Mouse (Mus musculus): ENCODE data around the gene Noa1. TPM values are rescaled to one million over a fixed set of nuclear protein-coding genes. Genes with fewer than 3 reads are reported as not detected.

The Noa1 gene
- polyA plus RNA-seq, 1 experiment from 2014 or later, result 11.6 TPM

DNA sequence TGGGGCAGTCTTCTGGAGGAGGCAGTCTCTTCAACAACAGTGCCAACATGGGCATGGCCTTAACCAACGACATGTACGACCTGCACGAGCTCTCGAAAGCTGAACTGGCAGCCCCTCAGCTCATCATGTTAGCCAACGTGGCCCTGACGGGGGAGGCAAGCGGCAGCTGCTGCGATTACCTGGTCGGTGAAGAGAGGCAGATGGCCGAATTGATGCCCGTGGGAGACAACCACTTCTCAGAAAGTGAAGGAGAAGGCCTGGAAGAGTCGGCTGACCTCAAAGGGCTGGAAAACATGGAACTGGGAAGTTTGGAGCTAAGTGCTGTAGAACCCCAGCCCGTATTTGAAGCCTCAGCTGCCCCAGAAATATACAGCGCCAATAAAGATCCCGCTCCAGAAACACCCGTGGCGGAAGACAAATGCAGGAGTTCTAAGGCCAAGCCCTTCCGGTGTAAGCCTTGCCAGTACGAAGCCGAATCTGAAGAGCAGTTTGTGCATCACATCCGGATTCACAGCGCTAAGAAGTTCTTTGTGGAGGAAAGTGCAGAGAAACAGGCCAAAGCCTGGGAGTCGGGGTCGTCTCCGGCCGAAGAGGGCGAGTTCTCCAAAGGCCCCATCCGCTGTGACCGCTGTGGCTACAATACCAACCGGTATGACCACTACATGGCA, 41.8 kb downstream of the Noa1 start:
- no peaks in the 10 kb centered on the region for H3K27me3 ChIP-seq (replicated peaks; ENCODE audit: insufficient read depth, low read length)
- H3K9ac ChIP-seq (replicated peaks; ENCODE audit: low read depth), result no peak overlapping the region
- H3K27ac ChIP-seq (ENCODE audit: low read length), result no peak overlapping the region
- no peak for DNase-seq (ENCODE audit: low spot score)
- H3K9me3 ChIP-seq (ENCODE audit: low read length), result no peaks in the 10 kb centered on the region
- no peak for ATAC-seq
- H3K4me3 ChIP-seq (ENCODE audit: low read depth, low read length), result no peak overlapping the region
- H3K4me2 ChIP-seq (replicated peaks; ENCODE audit: low read depth, low read length), result no peak overlapping the region
- 91% methylated on average over 30 of the region's 30 CpGs for WGBS
- TF ChIP-seq CTCF (IDR thresholded peaks at IDR 0.05) (no peak), EP300 (IDR thresholded peaks at IDR 0.05) (no peak)
- peaks cover 5% of the 10 kb centered on the region; the same call in 1 of the 2 replicates for H3K4me1 ChIP-seq (ENCODE audit: insufficient read depth, low read depth, low read length)
- peaks cover 3% of the 10 kb centered on the region; the same call in 1 of the 2 replicates for H3K36me3 ChIP-seq (ENCODE audit: insufficient read depth, low read length)

DNA sequence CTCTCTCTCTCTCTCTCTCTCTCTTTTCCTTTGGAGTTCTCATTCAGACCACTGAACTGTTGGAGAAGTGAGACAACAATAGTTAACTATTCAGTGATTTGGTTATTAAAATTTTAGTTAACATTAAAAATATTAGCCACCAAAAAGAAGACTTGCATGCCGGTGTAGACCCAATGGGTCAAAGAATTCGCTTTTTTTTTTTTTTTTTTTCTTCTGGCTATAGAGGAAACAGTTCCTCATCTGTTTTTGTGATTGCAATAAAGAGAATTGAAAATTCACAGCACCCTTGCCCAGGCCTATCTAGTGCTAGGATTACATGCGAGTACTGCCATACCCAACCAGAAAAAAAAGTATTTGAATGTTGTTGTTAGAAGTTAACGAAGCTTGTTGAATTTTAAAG, 42.4 kb downstream of the Noa1 start:
- Histone ChIP-seq H3K27ac (ENCODE audit: low read length) (no peak overlapping the region), H3K4me2 (replicated peaks; ENCODE audit: low read depth, low read length) (peak overlapping the region; percentile 71), H3K36me3 (ENCODE audit: insufficient read depth, low read length) (peaks cover 3% of the 10 kb centered on the region; the same call in 1 of the 2 replicates), H3K9me3 (ENCODE audit: low read length) (no peaks in the 10 kb centered on the region), H3K9ac (replicated peaks; ENCODE audit: low read depth) (no peak overlapping the region), H3K27me3 (replicated peaks; ENCODE audit: insufficient read depth, low read length) (no peaks in the 10 kb centered on the region), H3K4me1 (ENCODE audit: insufficient read depth, low read depth, low read length) (peaks cover 5% of the 10 kb centered on the region; the same call in 1 of the 2 replicates), H3K4me3 (ENCODE audit: low read depth, low read length) (peak overlapping the region; percentile 94; the same call in 1 of the 2 replicates)
- 68% methylated on average over 4 of the region's 4 CpGs for WGBS
- no peak for TF ChIP-seq EP300 (IDR thresholded peaks at IDR 0.05)
- no peak for TF ChIP-seq CTCF (IDR thresholded peaks at IDR 0.05)
- ATAC-seq (no peak), DNase-seq (ENCODE audit: low spot score) (no peak)

DNA sequence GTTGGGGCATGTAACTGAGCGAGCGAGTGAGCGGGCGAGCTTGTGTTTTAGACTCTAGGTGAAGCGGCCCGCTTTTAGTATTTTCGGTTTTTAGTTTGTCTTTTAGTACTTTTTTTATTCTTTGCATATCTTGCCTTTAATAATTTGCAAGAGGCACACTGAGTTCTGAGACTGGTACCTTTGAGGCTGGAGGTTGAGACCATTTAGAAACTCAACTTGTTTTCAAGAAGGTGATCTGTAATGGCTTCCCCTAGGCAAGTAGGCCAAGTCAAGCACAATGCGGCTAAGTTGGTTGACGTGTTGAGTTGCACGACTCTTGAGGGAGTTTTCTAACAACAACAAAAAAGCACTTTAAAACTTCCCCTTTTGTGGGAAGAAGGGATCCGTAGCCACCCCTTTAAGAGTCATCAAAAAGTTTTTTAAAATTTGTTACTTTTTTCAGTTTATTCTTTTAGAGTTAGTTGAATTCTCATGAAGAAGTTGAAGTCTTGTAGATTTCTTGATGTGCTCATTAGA, 42.9 kb downstream of the Noa1 start:
- Histone ChIP-seq H3K9me3 (ENCODE audit: low read length) (no peaks in the 10 kb centered on the region), H3K27ac (ENCODE audit: low read length) (peak overlapping the region; percentile 98), H3K36me3 (ENCODE audit: insufficient read depth, low read length) (peaks cover 3% of the 10 kb centered on the region; the same call in 1 of the 2 replicates), H3K4me1 (ENCODE audit: insufficient read depth, low read depth, low read length) (peaks cover 5% of the 10 kb centered on the region; the same call in 1 of the 2 replicates), H3K27me3 (replicated peaks; ENCODE audit: insufficient read depth, low read length) (no peaks in the 10 kb centered on the region), H3K4me3 (ENCODE audit: low read depth, low read length) (peak overlapping the region; percentile 94), H3K4me2 (replicated peaks; ENCODE audit: low read depth, low read length) (peak overlapping the region; percentile 71), H3K9ac (replicated peaks; ENCODE audit: low read depth) (peak overlapping the region; percentile 82)
- no peak for ATAC-seq
- WGBS, result 4% methylated on average over 11 of the region's 11 CpGs
- TF ChIP-seq EP300 (IDR thresholded peaks at IDR 0.05) (no peak), CTCF (IDR thresholded peaks at IDR 0.05) (no peak)
- DNase-seq (ENCODE audit: low spot score), result peak; percentile 51

DNA sequence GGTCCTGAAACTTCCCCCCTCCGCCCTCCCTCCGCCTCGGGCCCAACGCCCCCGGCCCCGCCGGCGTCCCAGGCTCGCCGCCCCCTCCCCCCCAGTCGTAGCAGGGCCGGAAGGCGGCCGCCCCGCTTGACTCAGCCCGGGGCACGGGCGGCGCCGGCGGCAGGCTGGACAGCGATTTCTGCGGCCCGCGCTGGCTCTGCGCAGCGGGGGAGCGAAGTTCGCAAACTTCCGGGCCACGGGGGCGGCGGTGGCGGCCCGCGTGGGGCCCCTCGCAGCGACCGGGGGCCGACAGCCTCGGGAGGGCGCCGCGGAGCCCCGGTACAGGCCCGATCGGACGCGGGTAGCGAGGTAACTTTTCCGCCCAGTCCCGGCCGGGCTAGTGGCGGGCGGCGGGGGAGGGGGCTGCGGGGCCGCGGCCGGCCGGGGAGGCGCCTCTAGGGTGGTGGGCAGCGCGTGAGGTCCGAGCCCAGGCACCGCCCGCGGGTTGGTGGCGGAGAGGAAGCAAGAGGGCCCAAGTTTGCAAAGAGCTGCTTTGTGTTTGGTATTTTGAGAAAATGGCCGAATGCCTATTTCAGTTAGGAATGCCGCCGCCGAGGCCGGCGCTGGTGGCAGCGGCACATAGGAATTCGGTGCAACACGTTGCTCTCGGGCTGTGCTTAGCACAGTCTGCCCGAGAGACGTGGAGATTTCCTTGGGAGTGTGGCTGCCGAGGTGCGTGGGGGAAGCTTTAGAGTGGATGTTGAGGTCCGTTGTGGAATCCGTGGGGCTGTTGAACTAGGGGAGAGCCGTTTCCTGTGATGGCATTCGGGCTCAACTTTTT, 43.6 kb downstream of the Noa1 start:
- H3K9ac ChIP-seq (replicated peaks; ENCODE audit: low read depth), result peak overlapping the region; percentile 82
- H3K4me2 ChIP-seq (replicated peaks; ENCODE audit: low read depth, low read length), result peak overlapping the region; percentile 71
- peak overlapping the region; percentile 98 for H3K27ac ChIP-seq (ENCODE audit: low read length)
- under 1% methylated on average over 42 of the region's 87 CpGs for WGBS
- ATAC-seq (peak; percentile 70), DNase-seq (ENCODE audit: low spot score) (peak; percentile 65)
- H3K36me3 ChIP-seq (ENCODE audit: insufficient read depth, low read length), result peaks cover 3% of the 10 kb centered on the region; the same call in 1 of the 2 replicates
- peak overlapping the region; percentile 94 for H3K4me3 ChIP-seq (ENCODE audit: low read depth, low read length)
- no peaks in the 10 kb centered on the region for H3K9me3 ChIP-seq (ENCODE audit: low read length)
- TF ChIP-seq EP300 (IDR thresholded peaks at IDR 0.05) (no peak), CTCF (IDR thresholded peaks at IDR 0.05) (no peak)
- H3K4me1 ChIP-seq (ENCODE audit: insufficient read depth, low read depth, low read length), result peaks cover 5% of the 10 kb centered on the region; the same call in 1 of the 2 replicates
- no peaks in the 10 kb centered on the region for H3K27me3 ChIP-seq (replicated peaks; ENCODE audit: insufficient read depth, low read length)

DNA sequence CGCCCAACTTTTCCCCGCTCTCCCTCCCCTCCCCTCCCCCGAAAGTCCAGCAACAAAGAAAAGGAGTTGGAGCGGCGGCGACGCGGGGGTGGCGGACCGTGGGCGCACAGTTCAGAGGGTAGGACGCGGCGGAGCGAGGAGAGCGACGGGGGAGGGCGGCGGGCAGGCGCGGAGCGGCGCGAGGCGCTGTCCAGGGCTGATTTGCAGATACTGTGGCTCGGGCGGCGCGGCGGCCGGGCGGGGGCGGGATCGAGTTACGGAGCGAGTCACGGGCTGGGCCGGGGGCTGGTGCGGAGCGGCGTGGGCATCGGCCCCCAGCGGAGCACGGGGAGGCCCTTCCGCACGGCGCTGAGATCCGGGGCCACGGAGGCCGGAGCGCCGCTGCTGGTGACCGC, 44.2 kb downstream of the Noa1 start:
- WGBS, result under 1% methylated on average over 27 of the region's 53 CpGs
- TF ChIP-seq CTCF (IDR thresholded peaks at IDR 0.05) (peak; percentile 25; the same call in 1 of the 2 replicates), EP300 (IDR thresholded peaks at IDR 0.05) (no peak)
- H3K27me3 ChIP-seq (replicated peaks; ENCODE audit: insufficient read depth, low read length), result no peaks in the 10 kb centered on the region
- peak overlapping the region; percentile 98 for H3K27ac ChIP-seq (ENCODE audit: low read length)
- peak overlapping the region; percentile 71 for H3K4me2 ChIP-seq (replicated peaks; ENCODE audit: low read depth, low read length)
- peaks cover 5% of the 10 kb centered on the region; the same call in 1 of the 2 replicates for H3K4me1 ChIP-seq (ENCODE audit: insufficient read depth, low read depth, low read length)
- H3K9ac ChIP-seq (replicated peaks; ENCODE audit: low read depth), result peak overlapping the region; percentile 82
- ATAC-seq, result peak; percentile 88
- H3K9me3 ChIP-seq (ENCODE audit: low read length), result no peaks in the 10 kb centered on the region
- peak; percentile 82 for DNase-seq (ENCODE audit: low spot score)
- no peaks in the 10 kb centered on the region for H3K36me3 ChIP-seq (ENCODE audit: insufficient read depth, low read length)
- peak overlapping the region; percentile 94 for H3K4me3 ChIP-seq (ENCODE audit: low read depth, low read length)

Measured in lung, postnatal 0 days (tissue).